Comparison of ENCODE assay signal across 7 mouse cellular contexts in the genomic region with DNA sequence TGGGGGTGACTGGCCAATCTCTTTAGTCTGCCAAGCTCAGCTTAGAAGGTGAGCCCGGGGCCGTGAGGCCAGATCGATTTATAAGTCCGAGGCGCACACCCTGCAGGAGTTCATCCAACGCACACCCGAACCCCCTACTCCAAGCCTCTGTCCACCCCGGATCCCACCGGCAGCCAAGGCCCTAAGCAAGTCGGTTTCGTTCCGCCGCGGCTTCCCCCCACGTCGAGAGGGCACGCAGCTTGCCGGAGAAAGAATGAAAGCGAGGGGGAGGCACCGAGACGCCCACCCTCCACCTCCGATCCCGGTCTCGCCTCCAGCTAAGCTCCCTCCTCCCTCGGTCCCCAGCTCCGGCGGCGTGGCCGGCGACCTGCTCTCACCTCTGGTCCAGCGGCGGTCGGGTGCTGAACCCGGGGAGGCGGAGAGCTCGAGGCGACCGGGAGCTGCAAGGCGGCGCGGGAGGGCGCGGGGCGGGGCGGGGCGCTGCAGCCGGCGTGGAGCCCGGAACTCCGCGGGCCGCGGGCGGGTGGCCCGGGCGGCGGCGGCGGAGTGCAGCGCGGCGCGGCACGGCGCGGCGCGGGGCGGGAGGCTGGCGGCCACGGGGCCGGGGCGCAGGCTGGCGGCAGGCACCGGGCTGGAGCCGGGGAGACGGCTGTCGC. TPM values are rescaled to one million over a fixed set of nuclear protein-coding genes. Genes with fewer than 3 reads are reported as not detected.
A peak's percentile ranks its signal among the peaks of the same experiment; 100 is the strongest.
DNase-seq lines count a peak whose midpoint lies in the region; ATAC-seq lines count a peak whose summit lies in the region.

No protein-coding gene starts in this region.

- H3K4me1 ChIP-seq in embryonic facial prominence, embryonic 12.5 days = peaks cover 30% of the 10 kb centered on the region
- peaks cover 36% of the 10 kb centered on the region for H3K4me1 ChIP-seq in limb, embryonic 15.5 days
- H3K4me1 ChIP-seq in midbrain, embryonic 15.5 days = peaks cover 43% of the 10 kb centered on the region

- no peaks in the 10 kb centered on the region for H3K9me3 ChIP-seq in embryonic facial prominence, embryonic 12.5 days
- H3K9me3 ChIP-seq in limb, embryonic 15.5 days = no peaks in the 10 kb centered on the region
- no peaks in the 10 kb centered on the region for H3K9me3 ChIP-seq in midbrain, embryonic 15.5 days

- peak overlapping the region; percentile 90 for H3K9ac ChIP-seq in embryonic facial prominence, embryonic 12.5 days
- H3K9ac ChIP-seq in limb, embryonic 15.5 days = peak overlapping the region; percentile 91
- H3K9ac ChIP-seq in midbrain, embryonic 15.5 days = peak overlapping the region; percentile 94

- peak; percentile 87 for DNase-seq in adrenal gland, postnatal 14 days
- peak; percentile 63 to 71 for DNase-seq in heart, adult 9 months (ENCODE audit: low spot score in 2 of 2)
- peak; percentile 63 for DNase-seq in kidney, adult 8-10 months
- DNase-seq in splenic B cell, adult 2 months (ENCODE audit: low read depth, low spot score) = peak; percentile 27

- no peaks in the 10 kb centered on the region for H3K27me3 ChIP-seq in embryonic facial prominence, embryonic 12.5 days
- H3K27me3 ChIP-seq in limb, embryonic 15.5 days = no peaks in the 10 kb centered on the region
- no peaks in the 10 kb centered on the region for H3K27me3 ChIP-seq in midbrain, embryonic 15.5 days (replicated peaks)
- H3K27me3 ChIP-seq in splenic B cell, adult 2 months (ENCODE audit: control insufficient read depth, insufficient read depth, low read length, poor library complexity, severe bottlenecking) = peaks cover 7% of the 10 kb centered on the region

- peak overlapping the region; percentile 91 for H3K4me3 ChIP-seq in embryonic facial prominence, embryonic 12.5 days
- peak overlapping the region; percentile 87 for H3K4me3 ChIP-seq in limb, embryonic 15.5 days
- peak overlapping the region; percentile 89 for H3K4me3 ChIP-seq in midbrain, embryonic 15.5 days

- peak overlapping the region; percentile 61 for H3K4me2 ChIP-seq in embryonic facial prominence, embryonic 12.5 days (replicated peaks)
- H3K4me2 ChIP-seq in limb, embryonic 15.5 days = peak overlapping the region; percentile 59
- H3K4me2 ChIP-seq in midbrain, embryonic 15.5 days = peak overlapping the region; percentile 59

- peak overlapping the region; percentile 98 for H3K27ac ChIP-seq in embryonic facial prominence, embryonic 12.5 days
- peak overlapping the region; percentile 97 for H3K27ac ChIP-seq in limb, embryonic 15.5 days
- peak overlapping the region; percentile 99 for H3K27ac ChIP-seq in midbrain, embryonic 15.5 days

- ATAC-seq in embryonic facial prominence, embryonic 12.5 days (ENCODE audit: insufficient number of reproducible peaks, insufficient read depth, low FRiP score, low TSS enrichment) = peak; percentile 57
- peak; percentile 35 for ATAC-seq in limb, embryonic 15.5 days (ENCODE audit: insufficient number of reproducible peaks, low FRiP score, low TSS enrichment, low read depth)
- ATAC-seq in midbrain, embryonic 15.5 days (replicated peaks) = peak; percentile 72

- under 1% methylated on average over 73 of the region's 78 CpGs for WGBS in embryonic facial prominence, embryonic 12.5 days
- WGBS in limb, embryonic 15.5 days = 0% methylated on average over 41 of the region's 78 CpGs
- under 1% methylated on average over 66 of the region's 78 CpGs for WGBS in midbrain, embryonic 15.5 days

- H3K36me3 ChIP-seq in embryonic facial prominence, embryonic 12.5 days = no peaks in the 10 kb centered on the region
- H3K36me3 ChIP-seq in limb, embryonic 15.5 days = no peaks in the 10 kb centered on the region
- no peaks in the 10 kb centered on the region for H3K36me3 ChIP-seq in midbrain, embryonic 15.5 days (replicated peaks)
- H3K36me3 ChIP-seq in splenic B cell, adult 2 months (ENCODE audit: control insufficient read depth, insufficient read depth, low read length, poor library complexity, severe bottlenecking) = no peaks in the 10 kb centered on the region

RNA-seq across cellular contexts. Expression of a gene that starts 0.4 kb away (rescaled TPM):
- 45.0 and 50.3 TPM in 2 replicates for total RNA-seq in adrenal gland, postnatal 14 days (2021)
- 7.9 and 8.1 TPM in 2 replicates for polyA plus RNA-seq in embryonic facial prominence, embryonic 12.5 days (2016; fragmentation: Nextera tagmentation; extraction: Ambion mirVana)
- 8.1 and 8.7 TPM in 2 replicates for polyA plus RNA-seq in limb, embryonic 15.5 days (2015; fragmentation: Nextera tagmentation; extraction: Ambion mirVana)
- 4.2 and 4.3 TPM in 2 replicates for polyA plus RNA-seq in midbrain, embryonic 15.5 days (2015; fragmentation: Nextera tagmentation; extraction: Ambion mirVana)

RNA-seq across cellular contexts. Expression of a gene that starts 0.6 kb away (rescaled TPM):
- 9.5 and 52.8 TPM in 2 replicates for total RNA-seq in adrenal gland, postnatal 14 days (2021)
- 10.8 and 12.9 TPM in 2 replicates for polyA plus RNA-seq in embryonic facial prominence, embryonic 12.5 days (2016; fragmentation: Nextera tagmentation; extraction: Ambion mirVana)
- 7.0 and 8.2 TPM in 2 replicates for polyA plus RNA-seq in limb, embryonic 15.5 days (2015; fragmentation: Nextera tagmentation; extraction: Ambion mirVana)
- 15.2 and 16.0 TPM in 2 replicates for polyA plus RNA-seq in midbrain, embryonic 15.5 days (2015; fragmentation: Nextera tagmentation; extraction: Ambion mirVana)

Comparison
In these comparisons a context has a peak if more than half of its experiments do, and no peak if none do; other contexts are left out.
1. Peak in every context shown above with its lines: DNase-seq, ATAC-seq, H3K4me3 ChIP-seq and H3K27ac ChIP-seq.
2. DNase-seq: peak in every context shown above with its lines; median percentile 87 in adrenal gland, postnatal 14 days; 67 in heart, adult 9 months; 63 in kidney, adult 8-10 months; 27 in splenic B cell, adult 2 months.